Mouse (Mus musculus) E14TG2a.4 (cell line): ENCODE results near the gene Strbp.
"Not testable (repeated sequence)": the region's sequence is repeated elsewhere in the genome, so short reads cannot be mapped to it uniquely, and the experiment has no call there.

Experiments used
- H3K27me3 ChIP-seq: 2 replicates; pipeline ENCODE4 v1.6.1; 2014; ENCODE audit warnings: low read length, control low read depth; ENCODE audit not compliant: insufficient read depth
- H3K36me3 ChIP-seq: 2 replicates; pipeline ENCODE4 v1.6.1; 2014; ENCODE audit warnings: low read length, control low read depth; ENCODE audit not compliant: insufficient read depth
- H3K4me1 ChIP-seq: replicated peaks from 2 replicates; pipeline ENCODE4 v1.6.1; 2014; ENCODE audit warnings: low read depth, low read length, control low read depth
- H3K4me3 ChIP-seq: replicated peaks from 2 replicates; pipeline ENCODE4 v1.5.1; 2014; ENCODE audit warnings: mild to moderate bottlenecking, low read length
- H3K9me3 ChIP-seq: 2 replicates; pipeline ENCODE4 v1.6.1; 2014; ENCODE audit warnings: low read length, control low read depth
- CTCF ChIP-seq: conservative IDR thresholded peaks from 2 replicates; pipeline ENCODE4 v1.5.1; 2014; ENCODE audit warnings: low read length
- NANOG ChIP-seq: IDR thresholded peaks from 2 replicates; pipeline ENCODE4 v1.6.1; 2014; ENCODE audit warnings: borderline replicate concordance, low read length, mixed read lengths
- POU5F1 ChIP-seq: IDR thresholded peaks from 2 replicates; pipeline ENCODE4 v1.6.1; 2014; ENCODE audit warnings: low read length, borderline replicate concordance

The Strbp gene

DNA sequence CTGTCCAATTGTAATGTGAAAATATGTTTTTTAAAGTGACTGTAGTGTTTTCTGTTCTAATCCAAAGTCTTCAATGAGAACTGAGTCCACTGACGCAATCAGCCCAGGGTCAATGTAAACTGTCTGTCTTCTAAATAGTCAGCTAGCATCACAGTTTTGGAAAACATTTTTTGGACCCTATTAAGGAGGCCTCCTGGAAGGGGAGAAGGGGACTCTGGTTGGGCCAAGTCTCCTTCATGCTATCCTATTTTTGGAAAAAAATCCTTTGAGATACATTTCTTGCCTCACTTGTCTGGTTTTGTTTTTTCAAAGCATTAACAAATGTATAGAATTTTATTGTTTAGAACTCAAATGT, 184.4 kb downstream of the Strbp start:
- no peak overlapping the region for H3K4me3 ChIP-seq
- no peaks in the 10 kb centered on the region for H3K9me3 ChIP-seq
- H3K4me1 ChIP-seq: peaks cover 23% of the 10 kb centered on the region
- no peak for TF ChIP-seq NANOG
- no peak for TF ChIP-seq POU5F1
- TF ChIP-seq CTCF: no peak
- H3K27me3 ChIP-seq: no peaks in the 10 kb centered on the region
- H3K36me3 ChIP-seq: peaks cover 25% of the 10 kb centered on the region

DNA sequence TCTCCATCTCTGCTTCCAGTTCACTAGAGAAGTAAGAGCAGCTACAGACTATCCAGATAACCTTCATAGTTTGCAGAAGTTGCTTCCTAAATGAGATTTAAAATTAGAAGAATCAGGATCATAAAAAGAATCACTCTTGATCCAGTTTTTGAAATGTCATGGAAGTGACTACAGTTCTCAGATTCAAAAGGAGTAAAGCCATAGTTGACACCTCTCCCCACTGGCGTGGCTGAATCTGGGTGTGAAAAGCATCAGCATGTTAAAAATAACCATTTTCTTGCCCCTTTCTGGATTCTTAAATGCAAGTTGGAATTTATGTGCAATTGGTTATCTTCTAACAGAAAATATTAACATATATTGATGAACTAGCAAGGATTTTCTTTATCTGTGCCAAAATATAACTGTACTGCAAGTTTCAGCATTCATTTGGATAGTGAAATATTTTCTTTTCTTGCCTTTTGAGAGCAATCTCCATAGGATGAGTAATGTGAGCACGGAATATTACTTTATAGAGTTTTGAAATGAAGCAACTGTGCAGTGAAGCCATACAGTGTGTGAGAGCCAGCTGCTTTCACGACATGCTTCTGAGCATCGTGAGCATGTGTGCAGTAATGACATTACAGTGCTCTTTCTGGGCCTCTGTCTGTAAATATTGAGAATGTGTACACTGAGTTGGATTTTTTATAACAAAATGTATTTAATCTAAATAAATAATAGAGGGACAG, 184.9 kb downstream of the Strbp start:
- no peak overlapping the region for H3K4me3 ChIP-seq
- no peaks in the 10 kb centered on the region for H3K27me3 ChIP-seq
- TF ChIP-seq CTCF (no peak), NANOG (no peak), POU5F1 (no peak)
- peaks cover 23% of the 10 kb centered on the region for H3K4me1 ChIP-seq
- no peaks in the 10 kb centered on the region for H3K9me3 ChIP-seq
- peaks cover 25% of the 10 kb centered on the region for H3K36me3 ChIP-seq

GRCm38 (mm10) chr2:37516922-37517462, 186.7 kb downstream of the Strbp start:
- peaks cover 35% of the 10 kb centered on the region for H3K36me3 ChIP-seq
- no peak for TF ChIP-seq NANOG
- TF ChIP-seq CTCF: no peak
- no peak for TF ChIP-seq POU5F1
- no peak overlapping the region for H3K4me3 ChIP-seq
- H3K27me3 ChIP-seq: no peaks in the 10 kb centered on the region
- H3K9me3 ChIP-seq: no peaks in the 10 kb centered on the region
- H3K4me1 ChIP-seq: peaks cover 28% of the 10 kb centered on the region

- Histone ChIP-seq H3K27me3 (no peaks in the 10 kb centered on the region), H3K36me3 (peaks cover 44% of the 10 kb centered on the region), H3K4me3 (peak within 1 kb of the TSS; percentile 35), H3K9me3 (no peaks in the 10 kb centered on the region), H3K4me1 (peaks cover 28% of the 10 kb centered on the region)
- TF ChIP-seq NANOG: no peak
- no peak for TF ChIP-seq CTCF
- TF ChIP-seq POU5F1: no peak
These were observed 187.5 kb downstream of the Strbp start, which contains the start of gene Gpr21 for GRCm38 (mm10) chr2:37516030-37516710. Gpr21 (plus strand) TSS chr2:37516332.

GRCm38 (mm10) chr2:37511134-37511901, 192.3 kb downstream of the Strbp start:
- Histone ChIP-seq H3K27me3 (no peaks in the 10 kb centered on the region), H3K4me1 (peaks cover 13% of the 10 kb centered on the region), H3K36me3 (peaks cover 63% of the 10 kb centered on the region), H3K4me3 (no peak overlapping the region), H3K9me3 (no peaks in the 10 kb centered on the region)
- TF ChIP-seq CTCF (no peak), NANOG (no peak), POU5F1 (no peak)

- H3K9me3 ChIP-seq, H3K4me3 ChIP-seq, H3K4me1 ChIP-seq, H3K27me3 ChIP-seq: not testable (repeated sequence)
- H3K36me3 ChIP-seq: peaks cover 65% of the 10 kb centered on the region
These were observed 197.8 kb downstream of the Strbp start for GRCm38 (mm10) chr2:37505856-37506255.

GRCm38 (mm10) chr2:37497321-37497720, 206.3 kb downstream of the Strbp start:
- no peaks in the 10 kb centered on the region for H3K9me3 ChIP-seq
- no peak for TF ChIP-seq POU5F1
- no peak for TF ChIP-seq NANOG
- TF ChIP-seq CTCF: no peak
- no peak overlapping the region for H3K4me3 ChIP-seq
- no peaks in the 10 kb centered on the region for H3K27me3 ChIP-seq
- H3K36me3 ChIP-seq: peaks cover 75% of the 10 kb centered on the region
- no peaks in the 10 kb centered on the region for H3K4me1 ChIP-seq

DNA sequence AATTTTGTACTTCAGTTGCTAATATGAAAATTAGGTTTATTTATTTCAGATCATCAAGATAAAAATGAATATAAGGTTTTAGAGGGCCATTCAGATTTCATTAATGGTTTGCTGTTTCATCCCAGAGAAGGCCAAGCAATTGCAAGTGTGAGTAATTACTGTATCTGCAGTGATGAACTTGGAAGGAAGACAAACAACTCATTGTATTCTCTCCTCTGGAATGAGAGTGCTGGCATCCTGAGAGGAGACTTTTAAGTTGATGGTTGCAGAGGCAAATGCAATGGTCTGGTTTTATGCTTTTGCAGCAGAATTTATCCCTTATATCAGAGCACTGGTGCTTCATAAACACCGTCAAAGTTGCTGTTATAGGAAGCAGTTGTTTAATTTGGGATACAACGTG, 214.7 kb downstream of the Strbp start:
- H3K27me3 ChIP-seq: no peaks in the 10 kb centered on the region
- peaks cover 85% of the 10 kb centered on the region for H3K36me3 ChIP-seq
- no peak for TF ChIP-seq NANOG
- no peak for TF ChIP-seq POU5F1
- no peak for TF ChIP-seq CTCF
- no peaks in the 10 kb centered on the region for H3K9me3 ChIP-seq
- H3K4me1 ChIP-seq: no peaks in the 10 kb centered on the region
- H3K4me3 ChIP-seq: no peak overlapping the region

- H3K27me3 ChIP-seq: no peaks in the 10 kb centered on the region
- TF ChIP-seq POU5F1 (no peak), CTCF (no peak)
- no peaks in the 10 kb centered on the region for H3K4me1 ChIP-seq
- no peak overlapping the region for H3K4me3 ChIP-seq
- H3K9me3 ChIP-seq: no peaks in the 10 kb centered on the region
- peaks cover 79% of the 10 kb centered on the region for H3K36me3 ChIP-seq
These were observed 217.3 kb downstream of the Strbp start for GRCm38 (mm10) chr2:37486408-37486807.
